Mouse (Mus musculus) megakaryocyte, adult 5-6 weeks (primary cell): ENCODE data around the gene Olfr849. TPM values are rescaled to one million over a fixed set of nuclear protein-coding genes. Genes with fewer than 3 reads are reported as not detected.

Experiments used
- ATAC-seq: 2 replicates; pipeline ENCODE4 v1.8.0; 2016; ENCODE audit warnings: mild to moderate bottlenecking, inconsistent platforms; ENCODE audit not compliant: poor library complexity, severe bottlenecking
- total RNA-seq, 2 experiments: library from RNA; stranded (forward) in 1 of 2; stranded (reverse) in 1 of 2; fragments of 153-499, 151-499 nt in 1 of 2; fragments of 221-1000, 200-1000 nt in 1 of 2; gene quantifications; 2 replicates each; pipeline versions ENCODE4 v1.2.3 to v1.2.4; 2015 to 2017

Olfr849 gene
- total RNA-seq (2015) (not detected in 2 replicates), total RNA-seq (2017) (not detected in 2 replicates)

- no peak for ATAC-seq
These were observed at the start of gene Olfr849 for GRCm38 (mm10) chr9:19439966-19440365. TSS of gene Olfr849 (plus strand) at chr9:19440266.

- no peak for ATAC-seq
These were observed 38.1 kb downstream of the Olfr849 start, which contains the start of gene Olfr850 for GRCm38 (mm10) chr9:19478148-19478547. TSS of gene Olfr850 (minus strand) at chr9:19478248.

GRCm38 (mm10) chr9:19492995-19493394 is 52.9 kb downstream of the Olfr849 start, which contains the start of gene Olfr851:
TSS of gene Olfr851 (plus strand) at chr9:19493295.
- ATAC-seq, result no peak

Other genes with a start within 250 kb of the Olfr849 start
- not detected in 2 replicates for gene Olfr843, start 188.3 kb upstream of the Olfr849 start, total RNA-seq (2015)
- not detected in 2 replicates for gene Olfr843, start 188.3 kb upstream of the Olfr849 start, total RNA-seq (2017)
- gene Olfr844, start 123.9 kb upstream of the Olfr849 start, total RNA-seq (2015), result not detected in 2 replicates
- gene Olfr844, start 123.9 kb upstream of the Olfr849 start, total RNA-seq (2017), result not detected in 2 replicates
- not detected in 2 replicates for gene Olfr845, start 103.8 kb upstream of the Olfr849 start, total RNA-seq (2015)
- gene Olfr845, start 103.8 kb upstream of the Olfr849 start, total RNA-seq (2017), result not detected in 2 replicates
- gene Olfr846, start 76.3 kb upstream of the Olfr849 start, total RNA-seq (2015), result not detected in 2 replicates
- gene Olfr846, start 76.3 kb upstream of the Olfr849 start, total RNA-seq (2017), result not detected in 2 replicates
- gene Olfr847, start 61.6 kb upstream of the Olfr849 start, total RNA-seq (2015), result not detected in 2 replicates
- not detected in 2 replicates for gene Olfr847, start 61.6 kb upstream of the Olfr849 start, total RNA-seq (2017)
- not detected in 2 replicates for gene Olfr850, start 38.0 kb downstream of the Olfr849 start, total RNA-seq (2015)
- gene Olfr850, start 38.0 kb downstream of the Olfr849 start, total RNA-seq (2017), result not detected in 2 replicates
- gene Olfr851, start 53.0 kb downstream of the Olfr849 start, total RNA-seq (2015), result not detected in 2 replicates
- not detected in 2 replicates for gene Olfr851, start 53.0 kb downstream of the Olfr849 start, total RNA-seq (2017)
- gene Olfr853, start 100.8 kb downstream of the Olfr849 start, total RNA-seq (2015), result not detected in 2 replicates
- not detected in 2 replicates for gene Olfr853, start 100.8 kb downstream of the Olfr849 start, total RNA-seq (2017)
- not detected in 2 replicates for gene Olfr854, start 127.1 kb downstream of the Olfr849 start, total RNA-seq (2015)
- gene Olfr854, start 127.1 kb downstream of the Olfr849 start, total RNA-seq (2017), result not detected in 2 replicates
- gene Olfr855, start 142.4 kb downstream of the Olfr849 start, total RNA-seq (2015), result not detected in 2 replicates
- gene Olfr855, start 142.4 kb downstream of the Olfr849 start, total RNA-seq (2017), result 0.11 TPM in 1 of 2 replicates, not detected in the other
- gene Zfp317, start 181.8 kb downstream of the Olfr849 start, total RNA-seq (2015), result 8.8 and 9.2 TPM in 2 replicates
- gene Zfp317, start 181.8 kb downstream of the Olfr849 start, total RNA-seq (2017), result 14.0 and 14.8 TPM in 2 replicates